Mouse (Mus musculus) spleen, adult 12 weeks (tissue): Measurements from ENCODE around the gene Fam81b.
"Not testable (repeated sequence)": the region's sequence is repeated elsewhere in the genome, so short reads cannot be mapped to it uniquely, and the experiment has no call there.

Experiments used
- DNase-seq: peaks from one replicate; pipeline ENCODE4 v3.0.0; 2022; ENCODE audit warnings: low spot score

Fam81b gene

GRCm38 (mm10) chr13:76304637-76305122, at the start of gene Fam81b:
Fam81b (minus strand) TSS chr13:76305072.
- no peak for DNase-seq

- DNase-seq, result not testable (repeated sequence)
Measured at GRCm38 (mm10) chr13:76345941-76346340, 41.1 kb upstream of the Fam81b start.

- no peak for DNase-seq
Measured at GRCm38 (mm10) chr13:76318635-76319034, 13.8 kb upstream of the Fam81b start.

- DNase-seq, result no peak
Measured at GRCm38 (mm10) chr13:76311580-76311979, 6.7 kb upstream of the Fam81b start.

GRCm38 (mm10) chr13:76308811-76309210, 3.9 kb upstream of the Fam81b start:
- DNase-seq, result no peak

- no peak for DNase-seq
Measured at GRCm38 (mm10) chr13:76305655-76306365, 938 bp upstream of the Fam81b start.

GRCm38 (mm10) chr13:76305241-76305640, 369 bp upstream of the Fam81b start:
- DNase-seq, result no peak

GRCm38 (mm10) chr13:76304201-76304600, 671 bp downstream of the Fam81b start:
- no peak for DNase-seq

GRCm38 (mm10) chr13:76303160-76303559, 1.7 kb downstream of the Fam81b start:
- no peak for DNase-seq

- no peak for DNase-seq
Measured at GRCm38 (mm10) chr13:76302056-76302455, 2.8 kb downstream of the Fam81b start.

GRCm38 (mm10) chr13:76292050-76292449, 12.8 kb downstream of the Fam81b start:
- no peak for DNase-seq

- no peak for DNase-seq
Measured at GRCm38 (mm10) chr13:76284597-76284996, 20.3 kb downstream of the Fam81b start.

- no peak for DNase-seq
Measured at GRCm38 (mm10) chr13:76264361-76265026, 40.4 kb downstream of the Fam81b start.

- no peak for DNase-seq
Measured at GRCm38 (mm10) chr13:76258766-76259165, 46.1 kb downstream of the Fam81b start.

GRCm38 (mm10) chr13:76256350-76256749, 48.5 kb downstream of the Fam81b start:
- DNase-seq, result no peak

GRCm38 (mm10) chr13:76250092-76250491, 54.8 kb downstream of the Fam81b start:
- no peak for DNase-seq

GRCm38 (mm10) chr13:76249066-76249465, 55.8 kb downstream of the Fam81b start:
- no peak for DNase-seq

GRCm38 (mm10) chr13:76215397-76215796, 89.5 kb downstream of the Fam81b start:
- no peak for DNase-seq

- no peak for DNase-seq
Measured at GRCm38 (mm10) chr13:76214928-76215327, 89.9 kb downstream of the Fam81b start.

GRCm38 (mm10) chr13:76199943-76200342, 104.9 kb downstream of the Fam81b start:
- no peak for DNase-seq

GRCm38 (mm10) chr13:76197297-76197848, 107.5 kb downstream of the Fam81b start:
- DNase-seq, result no peak

- DNase-seq, result no peak
Measured at GRCm38 (mm10) chr13:76195431-76196138, 109.3 kb downstream of the Fam81b start.
